Mouse (Mus musculus) ES-Bruce4 (cell line): ENCODE results near the gene Ppm1l.

ENCODE experiments used
- CTCF ChIP-seq: IDR thresholded peaks from one replicate; pipeline ENCODE4 v1.8.1; 2011; ENCODE audit warnings: low read depth, low read length
- EP300 ChIP-seq: IDR thresholded peaks from 2 replicates; pipeline ENCODE4 v1.6.1; 2011; ENCODE audit warnings: low read depth, low read length; ENCODE audit not compliant: insufficient read depth
- POLR2A ChIP-seq: IDR thresholded peaks from one replicate; pipeline ENCODE4 v1.8.1; 2011; ENCODE audit warnings: low read length; ENCODE audit not compliant: insufficient read depth

GRCm38 (mm10) chr3:69563406-69563805 lies 246.7 kb downstream of the Ppm1l start:
- TF ChIP-seq CTCF (no peak), POLR2A (no peak), EP300 (no peak)
